22 mouse cellular contexts compared by ENCODE assay signal in the genomic region with DNA sequence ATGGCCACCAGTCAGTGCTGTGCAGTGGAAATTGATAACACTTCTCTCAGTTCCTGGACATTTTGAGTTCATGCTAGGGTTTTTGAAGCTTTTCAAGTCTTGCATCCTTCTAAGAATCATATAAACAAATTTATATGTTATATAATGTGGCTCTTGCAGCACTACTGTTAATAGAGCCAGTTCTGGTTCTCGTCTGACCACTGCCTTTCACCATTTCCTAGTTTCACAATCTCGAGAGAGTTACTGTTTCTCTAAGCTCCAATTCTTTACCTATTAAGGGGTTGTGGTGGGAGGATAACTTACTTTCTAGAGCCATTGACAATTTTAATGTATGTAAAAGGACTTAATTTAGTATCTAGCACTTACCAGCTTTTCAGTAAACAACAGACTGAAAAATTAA.
DNase-seq lines count a peak whose midpoint lies in the region; ATAC-seq lines count a peak whose summit lies in the region.
"Had no signal": no experiment of that assay in that cellular context is flagged by ENCODE, and none has a peak within 500 bp of the region (broad histone marks: within the 10 kb centered on the region; RNA-seq: fewer than 3 reads in every experiment).

No protein-coding gene starts in this region.

- WGBS in heart, embryonic 12.5 days: 45% methylated on average over 2 of the region's 2 CpGs
- 85% methylated on average over 2 of the region's 2 CpGs for WGBS in forebrain, embryonic 15.5 days

- no peak overlapping the region for H3K9ac ChIP-seq in heart, embryonic 12.5 days
- H3K9ac ChIP-seq in forebrain, embryonic 15.5 days (replicated peaks): no peak overlapping the region
- H3K9ac ChIP-seq: embryonic facial prominence, embryonic 13.5 days; embryonic facial prominence, embryonic 15.5 days; forebrain, embryonic 12.5 days; forebrain, postnatal 0 days had no signal

- H3K9me3 ChIP-seq in heart, embryonic 12.5 days (replicated peaks): no peaks in the 10 kb centered on the region
- no peaks in the 10 kb centered on the region for H3K9me3 ChIP-seq in forebrain, embryonic 15.5 days
- H3K9me3 ChIP-seq: embryonic facial prominence, embryonic 13.5 days; embryonic facial prominence, embryonic 15.5 days; forebrain, embryonic 10.5 days; forebrain, embryonic 12.5 days had no signal

- no peaks in the 10 kb centered on the region for H3K36me3 ChIP-seq in heart, embryonic 12.5 days
- no peaks in the 10 kb centered on the region for H3K36me3 ChIP-seq in forebrain, embryonic 15.5 days
- H3K36me3 ChIP-seq: embryonic facial prominence, embryonic 13.5 days; embryonic facial prominence, embryonic 15.5 days; forebrain, embryonic 10.5 days; forebrain, embryonic 12.5 days had no signal

- no peak overlapping the region for H3K4me3 ChIP-seq in heart, embryonic 12.5 days
- no peak overlapping the region for H3K4me3 ChIP-seq in forebrain, embryonic 15.5 days
- H3K4me3 ChIP-seq: embryonic facial prominence, embryonic 13.5 days; embryonic facial prominence, embryonic 15.5 days; erythroblast, embryonic 14.5 days; forebrain, embryonic 10.5 days; forebrain, embryonic 12.5 days had no signal

- no peak overlapping the region for H3K27ac ChIP-seq in heart, embryonic 12.5 days (ENCODE audit: poor library complexity, severe bottlenecking)
- no peak overlapping the region for H3K27ac ChIP-seq in forebrain, embryonic 15.5 days (replicated peaks)
- H3K27ac ChIP-seq: embryonic facial prominence, embryonic 13.5 days; embryonic facial prominence, embryonic 15.5 days; forebrain, embryonic 10.5 days; forebrain, embryonic 12.5 days had no signal

- no peaks in the 10 kb centered on the region for H3K27me3 ChIP-seq in heart, embryonic 12.5 days (replicated peaks)
- H3K27me3 ChIP-seq in forebrain, embryonic 15.5 days: no peaks in the 10 kb centered on the region
- H3K27me3 ChIP-seq: embryonic facial prominence, embryonic 13.5 days; embryonic facial prominence, embryonic 15.5 days; forebrain, embryonic 12.5 days had no signal

- DNase-seq in heart, adult 11 months: peak; percentile 9
- no peak for DNase-seq in right cerebral cortex, postnatal 36 days (ENCODE audit: low spot score in 2 of 2)
- DNase-seq: adrenal gland, adult 2 months; adrenal gland, postnatal 10 days; adrenal gland, postnatal 25 days; cerebellum, adult 11 months; cerebellum, adult 18-20 months; cerebellum, adult 8-10 months; cerebellum, adult 9-11 months; cerebellum, postnatal 14 days; cerebellum, postnatal 36 days; embryo, embryonic 11 days; forebrain, postnatal 0 days had no signal

- H3K4me2 ChIP-seq in heart, embryonic 12.5 days: no peak overlapping the region
- no peak overlapping the region for H3K4me2 ChIP-seq in forebrain, embryonic 15.5 days (replicated peaks)
- H3K4me2 ChIP-seq: embryonic facial prominence, embryonic 13.5 days; embryonic facial prominence, embryonic 15.5 days; forebrain, embryonic 12.5 days had no signal

- H3K4me1 ChIP-seq in heart, embryonic 12.5 days (replicated peaks): no peaks in the 10 kb centered on the region
- H3K4me1 ChIP-seq in forebrain, embryonic 15.5 days: no peaks in the 10 kb centered on the region
- H3K4me1 ChIP-seq: embryonic facial prominence, embryonic 13.5 days; embryonic facial prominence, embryonic 15.5 days; forebrain, embryonic 12.5 days had no signal

- no peak for ATAC-seq in heart, embryonic 12.5 days (ENCODE audit: insufficient number of reproducible peaks, low FRiP score)
- peak; percentile 51; the same call in 1 of the 2 replicates for ATAC-seq in megakaryocyte, adult 5-6 weeks (ENCODE audit: poor library complexity, severe bottlenecking)
- no peak for ATAC-seq in forebrain, embryonic 15.5 days (replicated peaks)
- ATAC-seq: forebrain, embryonic 14.5 days; forebrain, postnatal 0 days had no signal
